In genomic region chr1:69364069-69364468, GRCm38 (mm10) we compare ENCODE assay signal across 16 mouse cellular contexts.
"Had no signal": no experiment of that assay in that cellular context is flagged by ENCODE, and none has a peak within 500 bp of the region (broad histone marks: within the 10 kb centered on the region; RNA-seq: fewer than 3 reads in every experiment).

No protein-coding gene starts in this region.

- ATAC-seq: hindbrain, embryonic 16.5 days; inflammation-experienced regulatory T-cells, adult 6 months; intestine, embryonic 15.5 days; intestine, postnatal 0 days had no signal

- DNase-seq: gastrocnemius, postnatal 14 days; gastrocnemius, postnatal 36 days; heart, adult 18-20 months; heart, postnatal 10 days; heart, postnatal 4 days; kidney, adult 18-20 months; kidney, adult 8-10 months; kidney, postnatal 10 days; kidney, postnatal 25 days; kidney, postnatal 4 days; liver; liver, embryonic 13.5 days had no signal
